Mouse (Mus musculus) layer of hippocampus, postnatal 10 days (tissue): ENCODE data around the gene Ints12. TPM values are rescaled to one million over a fixed set of nuclear protein-coding genes. Genes with fewer than 3 reads are reported as not detected.

Experiments used
- DNase-seq, 2 experiments: peaks; one replicate each; pipeline ENCODE4 v3.0.0; 2021; ENCODE audit warnings: low spot score in 2 of 2
- long read RNA-seq: library from polyadenylated mRNA; stranded (forward); transcript quantifications from one replicate; pipeline ENCODE4 v2.0.0, GENCODE M21; 2023
- total RNA-seq, 2 experiments: library from RNA; stranded (reverse); gene quantifications; 2 replicates each; pipeline ENCODE4 v1.2.3; 2021

The Ints12 gene
- total RNA-seq: 10 to 100 TPM; 10.1 to 11.1 TPM
- long read RNA-seq, transcript Ints12-201 (7 exons, 3,101 nt): major isoform, 5 of 7 reads
- long read RNA-seq, partial matches to known transcripts: 2 of 7 reads
- long read RNA-seq, other reads (novel, unspliced or antisense): 0 of 7 reads

GRCm38 (mm10) chr3:133091664-133092273 lies at the start of gene Ints12, which contains the start of gene Gstcd:
Ints12 (plus strand) TSS chr3:133091840.
Gstcd (minus strand) TSS chr3:133092033.
- DNase-seq: peak; percentile 95

- no peak for DNase-seq
Measured at GRCm38 (mm10) chr3:133052068-133052467, 39.6 kb upstream of the Ints12 start.

DNA sequence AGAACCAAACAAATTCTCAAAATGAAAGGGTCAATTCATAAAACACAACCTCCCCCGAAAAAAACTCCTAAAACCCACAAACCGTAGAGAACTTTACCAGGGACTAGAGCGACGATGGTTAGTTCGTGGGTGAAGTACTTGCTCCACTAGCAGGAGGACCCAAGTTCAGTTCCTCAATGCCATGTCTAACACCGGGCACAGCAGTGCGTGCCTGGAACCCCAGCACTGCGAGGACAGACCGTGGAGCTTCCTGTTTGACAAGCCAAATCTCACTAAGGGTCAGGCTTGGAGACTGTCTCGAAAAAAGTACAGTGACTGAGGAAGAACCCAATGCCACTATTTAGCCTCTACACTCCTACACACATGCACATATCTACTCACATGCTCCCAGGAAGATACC lies 16.1 kb upstream of the Ints12 start:
- DNase-seq: no peak

DNA sequence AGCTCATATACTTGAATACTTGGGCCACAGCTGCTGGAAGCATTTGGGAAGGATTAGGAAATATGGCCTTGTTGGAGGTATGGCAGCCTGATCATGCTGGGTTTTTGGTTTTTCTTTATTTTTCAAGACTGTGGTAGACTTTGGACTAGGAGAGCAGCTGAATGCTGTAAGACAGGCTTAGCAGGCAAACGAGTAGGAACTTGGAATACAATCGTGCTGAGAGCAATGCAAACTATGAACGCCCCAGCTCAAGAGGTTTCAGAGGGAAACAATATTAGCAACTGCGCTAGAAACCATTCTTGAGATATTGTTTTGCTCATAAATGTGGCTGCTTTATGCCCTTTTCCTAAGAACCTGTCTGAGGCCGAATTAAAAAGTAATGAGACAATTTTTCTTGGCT lies 8.9 kb upstream of the Ints12 start:
- DNase-seq: no peak

DNA sequence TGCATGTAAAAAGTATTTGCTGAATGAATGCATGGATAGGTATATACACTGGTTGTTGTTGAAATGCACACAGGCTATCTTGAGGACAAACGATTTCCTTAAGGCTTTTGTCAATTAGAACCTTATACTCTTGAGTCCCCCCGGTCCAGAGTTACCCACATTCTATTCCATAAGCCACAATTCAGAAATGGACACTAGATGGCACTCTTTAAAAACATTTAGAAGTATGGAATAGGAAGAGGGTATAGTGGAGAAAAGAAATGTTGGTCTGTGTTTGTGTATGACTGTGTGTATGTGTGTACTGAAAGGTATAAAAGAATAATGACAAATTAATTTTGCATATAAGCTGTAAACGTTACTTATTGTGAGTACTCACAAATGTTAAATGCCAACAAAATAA lies 5.8 kb upstream of the Ints12 start:
- no peak for DNase-seq

DNA sequence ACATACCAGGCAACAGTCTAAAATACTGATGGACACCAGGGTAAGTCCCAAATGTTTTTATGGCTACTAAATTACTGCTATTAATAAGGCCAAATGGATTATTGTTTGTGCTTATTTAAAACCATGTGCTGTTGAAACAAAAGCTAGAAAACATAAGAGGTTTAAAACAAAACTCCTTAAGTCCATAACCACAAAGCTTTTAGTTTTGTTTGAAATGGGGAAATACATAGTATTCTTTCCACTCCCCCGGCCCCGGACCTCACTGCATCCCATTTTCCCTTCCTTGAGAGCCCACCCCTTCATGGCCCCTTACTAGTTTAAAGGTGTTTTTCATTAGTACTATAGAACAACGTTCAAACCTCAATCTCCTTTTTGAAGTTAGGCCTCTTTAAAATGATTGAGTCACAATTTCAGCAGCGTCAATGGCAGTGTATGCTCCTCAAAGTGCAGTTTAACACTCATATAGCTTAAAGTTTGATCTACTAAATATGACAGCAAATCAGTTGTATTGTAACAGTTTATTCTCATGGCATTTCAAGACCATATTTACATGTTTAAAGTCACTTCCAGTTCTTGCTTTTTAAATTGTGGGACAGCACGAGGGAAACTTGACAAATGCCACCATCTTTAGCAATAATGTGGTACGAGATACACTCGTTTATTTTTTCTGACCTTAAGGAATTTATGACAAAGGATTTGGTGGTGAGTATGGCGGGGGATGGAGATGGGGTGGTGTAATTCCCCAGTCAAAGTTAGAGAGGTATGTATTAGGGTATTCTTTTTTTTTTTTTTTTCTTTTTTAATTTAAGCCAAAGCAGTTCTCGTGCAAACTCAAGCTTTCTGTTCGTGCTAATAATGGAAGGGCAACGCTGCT lies 1.2 kb upstream of the Ints12 start:
- DNase-seq: no peak

GRCm38 (mm10) chr3:133091121-133091663 lies 448 bp upstream of the Ints12 start:
- peak in 1 of 2 experiments; percentile 61 for DNase-seq

- DNase-seq: no peak
Measured at GRCm38 (mm10) chr3:133092274-133092853, 724 bp downstream of the Ints12 start.

DNA sequence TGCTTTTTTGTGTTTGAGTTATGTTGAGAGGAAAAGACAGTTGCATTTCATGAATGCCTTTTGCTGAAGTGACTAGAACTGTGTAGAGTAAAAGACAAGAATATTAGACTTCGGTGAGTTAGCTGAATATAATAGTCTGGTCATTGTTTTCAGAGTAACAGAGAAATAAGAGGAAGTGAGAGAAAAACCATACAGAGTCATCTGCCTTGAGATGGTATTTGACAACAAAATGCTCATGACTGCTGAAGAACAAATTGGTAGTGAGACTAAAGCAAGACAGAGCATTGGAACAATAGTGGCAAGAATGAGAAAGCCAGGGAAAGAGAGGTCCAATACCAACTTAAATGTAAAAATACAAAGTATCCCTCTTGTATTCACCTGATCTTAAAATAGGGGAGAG lies 1.3 kb downstream of the Ints12 start:
- no peak for DNase-seq

GRCm38 (mm10) chr3:133094305-133094704 lies 2.7 kb downstream of the Ints12 start:
- DNase-seq: no peak

DNA sequence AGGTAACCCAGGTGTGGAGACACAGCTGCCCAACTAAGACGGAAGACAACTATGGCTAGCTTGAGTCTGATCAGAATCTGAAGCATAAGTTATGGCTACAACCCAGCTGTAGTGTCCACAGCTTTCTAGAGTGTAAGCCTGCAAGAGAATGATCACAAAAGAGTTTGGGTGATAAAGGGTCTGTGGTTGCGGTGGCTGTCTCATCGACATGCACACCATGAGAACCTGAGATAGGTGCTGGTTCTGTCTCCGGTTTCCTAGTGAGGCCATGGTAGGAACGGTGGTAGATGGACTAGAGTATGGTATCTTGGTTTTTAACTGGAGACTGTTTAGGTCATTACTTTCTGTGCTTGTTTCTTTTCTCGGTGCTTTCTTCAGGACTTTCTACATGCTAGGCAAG lies 6.3 kb downstream of the Ints12 start:
- DNase-seq: no peak

- no peak for DNase-seq
Measured at GRCm38 (mm10) chr3:133098336-133098735, 6.7 kb downstream of the Ints12 start.

GRCm38 (mm10) chr3:133098909-133099308 lies 7.3 kb downstream of the Ints12 start:
- DNase-seq: no peak

- DNase-seq: no peak
Measured at GRCm38 (mm10) chr3:133103768-133104167, 12.1 kb downstream of the Ints12 start.

GRCm38 (mm10) chr3:133104436-133104835 lies 12.8 kb downstream of the Ints12 start:
- no peak for DNase-seq

GRCm38 (mm10) chr3:133108731-133109130 lies 17.1 kb downstream of the Ints12 start:
- no peak for DNase-seq

DNA sequence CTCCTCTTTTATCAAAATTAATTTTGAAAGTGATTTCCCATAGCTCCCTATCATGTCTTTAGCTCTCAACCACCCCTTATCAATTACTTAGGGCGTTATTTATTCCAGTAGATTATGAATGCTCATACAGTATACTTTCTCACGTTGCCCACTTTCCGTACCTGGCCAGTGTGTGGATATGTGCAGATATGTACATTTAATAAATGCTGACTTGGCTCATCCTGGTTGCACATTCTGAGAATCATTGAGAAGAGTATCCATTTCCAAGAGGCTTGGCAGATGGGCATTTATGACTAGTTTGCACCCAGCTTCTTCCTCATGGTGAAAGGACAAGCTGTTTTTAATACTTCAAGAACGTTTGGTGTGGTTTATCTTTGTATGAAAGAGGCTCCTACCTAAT lies 18.2 kb downstream of the Ints12 start:
- no peak for DNase-seq

DNA sequence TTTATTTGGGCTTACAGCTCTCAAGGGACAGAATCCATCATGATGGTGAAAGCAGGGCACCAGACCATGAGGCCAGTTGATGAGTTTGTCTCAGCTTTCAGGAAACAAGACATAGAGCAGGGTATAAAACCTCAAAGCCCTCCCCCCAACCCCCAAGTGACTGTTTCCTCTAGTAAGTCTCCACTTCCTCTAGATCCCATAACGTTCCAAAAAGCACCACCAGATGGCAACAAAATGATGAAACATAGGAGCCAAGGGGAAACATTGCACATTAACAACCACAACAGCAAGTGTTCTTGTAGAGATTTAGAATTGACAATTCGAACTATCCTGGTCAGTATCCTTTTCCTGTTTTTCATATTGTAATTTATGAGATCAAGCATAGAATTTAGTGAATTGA lies 20.1 kb downstream of the Ints12 start:
- DNase-seq: peak; percentile 20 to 47

- DNase-seq: no peak
Measured at GRCm38 (mm10) chr3:133113281-133113680, 21.6 kb downstream of the Ints12 start.

GRCm38 (mm10) chr3:133131372-133131771 lies 39.7 kb downstream of the Ints12 start:
- DNase-seq: no peak

DNA sequence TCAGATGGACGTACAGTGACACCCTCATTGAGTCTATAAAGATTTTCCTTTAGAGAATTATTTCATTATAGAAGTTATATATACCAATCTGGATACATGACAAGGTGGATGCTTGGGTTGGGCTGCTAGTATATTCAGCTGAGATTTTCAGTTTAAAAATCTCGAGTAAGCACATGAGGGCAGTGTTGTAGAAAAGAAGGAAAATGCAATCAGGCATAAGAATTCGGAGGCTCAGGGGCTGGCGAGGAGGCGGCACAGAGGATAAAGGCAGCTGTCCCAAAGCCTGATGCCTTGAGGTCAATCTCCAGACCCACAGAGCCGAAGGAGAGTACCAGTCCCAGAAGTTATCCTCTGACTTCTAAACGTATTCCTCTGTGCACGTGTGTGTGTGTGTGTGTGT lies 41.0 kb downstream of the Ints12 start:
- peak; percentile 7 to 16 for DNase-seq

DNA sequence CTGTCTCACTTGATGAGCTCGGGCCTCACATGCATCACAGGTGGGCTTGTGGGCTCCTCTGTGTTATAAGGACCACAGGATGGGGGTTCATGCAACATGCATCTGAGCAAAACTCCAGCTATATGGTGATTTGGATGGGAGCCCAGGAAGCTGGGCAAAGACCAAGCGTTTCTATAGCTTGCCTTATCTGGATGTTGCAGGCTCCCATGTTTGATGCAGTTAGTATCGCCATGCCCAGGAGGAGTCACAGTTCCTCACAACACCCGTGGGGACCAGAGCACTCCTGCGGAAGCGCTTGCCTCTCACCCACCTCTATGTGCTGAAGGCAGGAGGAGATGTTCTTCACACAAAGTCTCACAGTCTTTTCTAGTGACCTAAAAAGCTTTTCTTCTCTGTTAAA lies 50.2 kb downstream of the Ints12 start:
- DNase-seq: no peak
